Mouse (Mus musculus) stomach, embryonic 16.5 days (tissue): ENCODE measurements at regions not wholly inside any gene's neighbourhood (a gene's known extent, or its start where the extent isn't known, plus 50 kb on each side); places are given as distances from the start of the nearest gene placed in this dataset.

ENCODE experiments used
- ATAC-seq: fragments of 200-750 bp; cut with Nextera tagmentation; 2 replicates; pipeline ENCODE4 v1.8.0; 2017; ENCODE audit warnings: moderate number of reproducible peaks, moderate TSS enrichment; ENCODE audit not compliant: insufficient read depth, low FRiP score
- H3K27ac ChIP-seq: fragments of 300-500 bp; sonication (generic); 2 replicates; pipeline ENCODE4 v1.5.1; 2014; ENCODE audit warnings: low read length
- H3K27me3 ChIP-seq: fragments of 300-500 bp; sonication (generic); 2 replicates; pipeline ENCODE4 v1.6.1; 2014; ENCODE audit warnings: low read length, control low read depth, mixed read lengths; ENCODE audit not compliant: control insufficient read depth, insufficient read depth
- H3K36me3 ChIP-seq: fragments of 300-500 bp; sonication (generic); 2 replicates; pipeline ENCODE4 v1.6.1; 2014; ENCODE audit warnings: low read length; ENCODE audit not compliant: control insufficient read depth, insufficient read depth
- H3K4me1 ChIP-seq: fragments of 300-500 bp; sonication (generic); 2 replicates; pipeline ENCODE4 v1.6.1; 2014; ENCODE audit warnings: low read length, control low read depth, mixed read lengths; ENCODE audit not compliant: control insufficient read depth, insufficient read depth
- H3K4me2 ChIP-seq: fragments of 300-500 bp; sonication (generic); 2 replicates; pipeline ENCODE4 v1.6.1; 2014; ENCODE audit warnings: low read depth, low read length, mixed read lengths
- H3K4me3 ChIP-seq: fragments of 300-500 bp; sonication (generic); replicated peaks from 2 replicates; pipeline ENCODE4 v1.5.1; 2014; ENCODE audit warnings: mild to moderate bottlenecking, low read length
- H3K9ac ChIP-seq: fragments of 300-500 bp; sonication (generic); 2 replicates; pipeline ENCODE4 v1.6.1; 2014; ENCODE audit warnings: low read length
- H3K9me3 ChIP-seq: fragments of 300-500 bp; sonication (generic); replicated peaks from 2 replicates; pipeline ENCODE4 v1.6.1; 2016; ENCODE audit warnings: low read length, control low read depth; ENCODE audit not compliant: control insufficient read depth
- WGBS: fragments of 180-500 bp; shearing (Covaris S2); extraction: QIAGEN DNeasy Blood & Tissue Kit; methylation state at CpG from one replicate; pipeline ENCODE4 v1.1.7; 2014; 5-methylcytosine and 5-hydroxymethylcytosine counted together

DNA sequence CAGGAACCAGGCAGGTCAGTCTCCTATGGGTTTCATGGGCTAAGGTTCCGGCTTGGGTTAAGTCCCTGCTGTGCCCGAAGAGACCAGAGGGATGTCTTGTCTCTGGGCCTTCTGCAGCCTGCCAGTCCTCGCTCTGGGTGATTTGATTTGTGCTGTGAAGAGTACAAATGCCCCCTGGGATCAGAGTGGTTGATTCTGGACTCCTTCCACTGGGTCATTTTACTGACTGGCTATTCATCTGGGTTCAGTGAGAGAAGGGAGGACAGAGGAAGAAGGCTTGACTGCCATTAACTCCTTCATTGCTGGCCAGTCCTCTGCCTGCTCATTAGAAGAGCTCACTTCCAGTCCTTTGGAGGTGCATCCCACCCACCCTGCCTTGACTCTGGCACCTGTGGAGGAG lies 124.0 kb upstream of the Ncam1 start:
- H3K4me1 ChIP-seq = 0 out of 2 replicates have a peak, but pooled peaks cover 7% of the 10 kb centered on the region
- H3K36me3 ChIP-seq = no peaks in the 10 kb centered on the region
- H3K4me2 ChIP-seq = no peak overlapping the region
- H3K4me3 ChIP-seq = no peak overlapping the region
- WGBS = 71% methylated on average over 3 of the region's 3 CpGs
- no peak for ATAC-seq
- H3K27ac ChIP-seq = no peak overlapping the region
- H3K9ac ChIP-seq = no peak overlapping the region
- H3K9me3 ChIP-seq = no peaks in the 10 kb centered on the region
- no peaks in the 10 kb centered on the region for H3K27me3 ChIP-seq

DNA sequence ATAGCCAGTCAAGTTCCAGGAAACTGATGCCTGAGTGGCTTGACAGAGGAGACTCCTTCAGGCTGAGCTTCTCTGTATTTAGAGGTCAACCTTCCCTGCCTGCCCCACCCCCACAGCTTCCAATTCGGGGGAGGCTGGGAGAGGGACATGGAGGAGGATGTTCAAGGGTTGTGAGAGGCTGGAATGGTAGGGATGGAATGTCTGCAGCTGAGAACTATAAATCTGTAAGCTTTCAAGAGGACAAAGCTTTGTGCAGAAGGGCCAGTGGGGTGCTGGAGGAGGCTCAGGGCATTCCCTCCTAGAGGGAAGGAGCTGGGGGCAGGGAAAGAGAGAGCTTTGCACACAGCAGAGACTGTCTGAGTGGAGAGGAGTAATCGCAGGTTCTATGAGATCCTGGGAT lies 123.4 kb upstream of the Ncam1 start:
- H3K9me3 ChIP-seq = no peaks in the 10 kb centered on the region
- 0 out of 2 replicates have a peak, but pooled peaks cover 7% of the 10 kb centered on the region for H3K4me1 ChIP-seq
- H3K27ac ChIP-seq = no peak overlapping the region
- H3K4me3 ChIP-seq = no peak overlapping the region
- H3K4me2 ChIP-seq = no peak overlapping the region
- H3K36me3 ChIP-seq = no peaks in the 10 kb centered on the region
- ATAC-seq = no peak
- H3K27me3 ChIP-seq = no peaks in the 10 kb centered on the region
- WGBS = 27% methylated on average over 2 of the region's 2 CpGs
- H3K9ac ChIP-seq = no peak overlapping the region

DNA sequence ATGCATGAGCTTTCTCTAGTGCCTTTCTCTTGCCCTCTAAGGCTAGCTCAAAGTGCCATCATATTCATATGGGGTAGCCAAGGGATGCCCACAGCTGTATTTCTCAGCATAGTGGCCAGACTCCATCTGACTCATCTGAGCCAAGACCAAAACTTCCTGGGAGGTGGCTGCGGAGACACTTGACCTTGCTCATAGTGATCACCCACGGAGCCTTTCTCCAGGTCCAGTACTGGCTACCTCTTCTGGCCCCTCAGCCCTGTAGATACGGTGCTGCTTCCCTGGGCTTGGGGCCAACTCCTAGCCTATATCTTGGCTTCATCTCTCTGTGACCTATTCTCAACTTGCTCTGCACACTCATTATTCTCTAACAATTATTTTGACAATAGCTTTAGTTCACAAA lies 122.6 kb upstream of the Ncam1 start:
- WGBS = 63% methylated on average over 3 of the region's 3 CpGs
- 0 out of 2 replicates have a peak, but pooled peaks cover 7% of the 10 kb centered on the region for H3K4me1 ChIP-seq
- H3K4me3 ChIP-seq = no peak overlapping the region
- no peak overlapping the region for H3K27ac ChIP-seq
- no peak for ATAC-seq
- H3K9ac ChIP-seq = no peak overlapping the region
- H3K27me3 ChIP-seq = no peaks in the 10 kb centered on the region
- no peaks in the 10 kb centered on the region for H3K36me3 ChIP-seq
- H3K4me2 ChIP-seq = no peak overlapping the region
- H3K9me3 ChIP-seq = no peaks in the 10 kb centered on the region

DNA sequence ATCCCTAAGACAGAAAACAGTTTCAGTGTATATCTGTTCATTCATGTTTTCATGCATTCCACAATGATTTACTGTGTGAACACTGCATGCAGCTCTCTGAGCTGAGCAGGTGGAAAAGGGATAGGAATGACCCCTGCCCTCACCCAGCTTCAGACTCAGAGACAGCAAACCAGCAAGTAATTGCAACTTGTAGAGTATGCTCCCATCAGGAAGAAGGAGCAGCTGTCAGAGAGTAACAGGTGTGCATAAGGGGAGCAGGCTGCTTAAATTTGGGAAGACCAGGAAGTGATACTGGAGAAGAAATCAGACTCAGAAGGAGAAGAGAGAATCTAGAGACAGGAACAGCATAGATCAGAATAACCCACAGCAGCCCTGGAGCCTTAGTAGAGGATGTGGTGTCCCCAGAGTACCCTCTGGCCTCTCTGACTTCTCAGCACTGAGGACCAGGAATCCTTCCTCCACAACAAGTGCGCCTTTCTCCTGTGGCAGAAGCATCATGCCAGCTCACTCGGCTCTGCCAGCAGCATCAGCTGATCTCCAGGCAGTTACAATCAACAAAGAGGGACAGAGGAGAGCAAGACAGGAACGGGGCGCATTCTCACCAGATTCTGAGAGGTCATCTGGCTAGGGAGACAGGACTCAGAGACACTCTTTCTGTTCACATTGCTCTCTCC lies 116.5 kb upstream of the Ncam1 start:
- H3K4me3 ChIP-seq = no peak overlapping the region
- WGBS = 69% methylated on average over 4 of the region's 4 CpGs
- H3K27me3 ChIP-seq = no peaks in the 10 kb centered on the region
- no peak for ATAC-seq
- H3K4me1 ChIP-seq = no peaks in the 10 kb centered on the region
- H3K9me3 ChIP-seq = no peaks in the 10 kb centered on the region
- no peak overlapping the region for H3K27ac ChIP-seq
- no peak overlapping the region for H3K4me2 ChIP-seq
- H3K9ac ChIP-seq = no peak overlapping the region
- H3K36me3 ChIP-seq = no peaks in the 10 kb centered on the region

DNA sequence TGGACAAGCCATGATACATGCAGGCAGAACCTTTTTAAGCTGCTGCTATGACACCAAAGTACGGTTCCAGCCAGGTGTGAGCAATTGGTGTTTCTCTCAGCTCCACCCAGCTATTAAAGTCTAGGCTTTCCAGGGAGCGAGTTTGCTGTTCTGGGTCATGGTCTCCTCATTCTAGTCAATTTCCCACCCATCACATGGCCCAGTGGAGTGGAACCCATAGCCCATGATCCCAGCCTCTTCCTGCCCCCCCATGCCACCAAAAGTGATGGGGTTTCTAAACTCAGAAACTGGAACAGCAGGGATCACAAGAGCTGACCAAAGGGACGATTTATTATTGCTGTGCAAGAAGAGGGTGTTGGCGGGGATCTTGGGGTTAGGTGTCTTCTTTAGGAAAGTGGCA lies 115.0 kb upstream of the Ncam1 start:
- Histone ChIP-seq H3K4me2 (no peak overlapping the region), H3K9me3 (no peaks in the 10 kb centered on the region), H3K36me3 (no peaks in the 10 kb centered on the region), H3K27me3 (no peaks in the 10 kb centered on the region), H3K4me3 (no peak overlapping the region), H3K27ac (no peak overlapping the region), H3K4me1 (no peaks in the 10 kb centered on the region), H3K9ac (no peak overlapping the region)
- 84% methylated on average over 4 of the region's 4 CpGs for WGBS
- no peak for ATAC-seq

DNA sequence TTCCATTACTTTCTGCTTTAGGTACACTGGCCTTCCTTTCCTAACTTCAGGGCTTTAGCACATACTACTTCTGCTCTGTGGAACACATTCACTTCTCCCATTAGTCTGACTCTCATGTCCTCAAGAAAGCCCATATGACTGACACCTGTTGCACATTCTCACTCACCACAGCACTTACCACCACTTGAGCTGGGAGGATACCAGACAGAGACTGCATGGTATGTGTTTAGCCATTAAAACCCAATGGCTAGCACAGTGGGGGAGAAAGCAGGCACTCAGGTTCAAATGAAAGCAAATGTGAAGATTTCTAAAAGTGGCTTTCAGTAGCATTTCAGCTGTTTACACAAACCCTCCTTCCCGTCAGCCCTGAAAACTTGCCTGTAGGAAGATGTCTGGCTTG lies 113.6 kb upstream of the Ncam1 start:
- no peaks in the 10 kb centered on the region for H3K4me1 ChIP-seq
- H3K4me2 ChIP-seq = no peak overlapping the region
- H3K27ac ChIP-seq = no peak overlapping the region
- H3K4me3 ChIP-seq = no peak overlapping the region
- ATAC-seq = no peak
- H3K9ac ChIP-seq = no peak overlapping the region
- H3K9me3 ChIP-seq = no peaks in the 10 kb centered on the region
- no peaks in the 10 kb centered on the region for H3K27me3 ChIP-seq
- 48% methylated on average over 1 of the region's 1 CpGs for WGBS
- no peaks in the 10 kb centered on the region for H3K36me3 ChIP-seq

DNA sequence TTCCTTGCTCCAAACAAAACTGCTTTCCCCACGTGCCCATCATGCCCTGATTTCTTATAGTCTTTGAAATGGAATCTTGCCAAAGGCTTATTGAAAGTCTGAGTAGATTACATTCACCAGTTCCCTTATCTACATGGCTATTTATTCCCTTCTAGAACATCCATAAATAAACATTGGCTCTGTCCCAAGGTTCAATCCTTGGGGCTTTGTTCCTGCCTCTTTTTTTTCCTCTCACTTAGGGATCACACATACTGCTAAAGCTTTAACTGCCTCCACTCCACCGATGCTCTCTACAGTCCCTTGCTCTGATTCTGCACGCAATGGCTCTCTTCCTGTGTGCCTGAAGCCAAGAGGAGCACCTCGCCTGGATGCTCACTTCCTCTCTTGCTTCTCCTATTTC lies 107.6 kb upstream of the Ncam1 start:
- Histone ChIP-seq H3K9me3 (no peaks in the 10 kb centered on the region), H3K9ac (no peak overlapping the region), H3K4me2 (no peak overlapping the region), H3K27ac (no peak overlapping the region), H3K36me3 (no peaks in the 10 kb centered on the region), H3K27me3 (no peaks in the 10 kb centered on the region), H3K4me3 (no peak overlapping the region), H3K4me1 (no peaks in the 10 kb centered on the region)
- WGBS = 40% methylated on average over 4 of the region's 4 CpGs
- ATAC-seq = no peak

DNA sequence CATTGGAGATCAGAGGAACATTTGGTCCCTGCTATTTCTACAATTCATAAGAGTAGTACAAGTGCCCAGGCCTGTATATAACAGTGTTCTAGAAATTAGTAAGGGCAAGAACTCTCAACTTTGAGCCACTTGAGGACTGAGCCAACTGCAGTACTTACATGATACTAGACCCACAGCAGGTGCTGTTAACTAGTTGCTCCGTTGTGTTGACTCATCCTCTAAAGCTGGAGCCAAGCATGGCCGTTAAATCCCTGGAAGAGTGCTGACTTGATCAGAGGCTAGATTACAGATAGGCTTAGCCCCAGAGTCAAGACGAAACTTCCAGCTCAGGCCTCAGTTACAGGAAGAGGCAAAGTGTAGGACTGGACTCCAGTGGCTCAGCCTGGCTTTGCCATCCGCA lies 107.0 kb upstream of the Ncam1 start:
- Histone ChIP-seq H3K4me3 (no peak overlapping the region), H3K9me3 (no peaks in the 10 kb centered on the region), H3K4me2 (no peak overlapping the region), H3K9ac (no peak overlapping the region), H3K27ac (no peak overlapping the region), H3K27me3 (no peaks in the 10 kb centered on the region), H3K4me1 (no peaks in the 10 kb centered on the region), H3K36me3 (no peaks in the 10 kb centered on the region)
- WGBS = 78% methylated on average over 4 of the region's 4 CpGs
- ATAC-seq = no peak

DNA sequence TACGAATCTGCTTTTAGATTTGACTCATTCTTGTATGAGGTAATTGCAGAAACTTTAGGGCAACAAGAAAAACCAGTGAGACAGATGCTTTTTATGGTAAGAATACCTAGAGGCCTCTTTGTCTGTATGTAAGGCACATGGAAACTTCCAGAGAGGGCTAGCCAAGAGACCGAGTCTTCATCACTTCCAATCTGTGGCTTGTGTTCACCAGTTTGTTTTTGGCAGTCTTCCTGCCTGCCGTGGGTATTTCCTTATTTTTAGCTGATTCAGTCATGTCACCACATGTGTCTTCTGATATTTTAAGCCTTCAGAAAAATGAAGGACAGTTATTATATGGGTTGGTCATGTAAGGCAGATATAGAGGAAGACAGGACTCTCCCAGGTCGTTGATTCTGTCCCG lies 100.2 kb upstream of the Ncam1 start:
- WGBS = 83% methylated on average over 5 of the region's 5 CpGs
- Histone ChIP-seq H3K9me3 (no peaks in the 10 kb centered on the region), H3K4me3 (no peak overlapping the region), H3K27ac (no peak overlapping the region), H3K4me1 (no peaks in the 10 kb centered on the region), H3K4me2 (no peak overlapping the region), H3K36me3 (no peaks in the 10 kb centered on the region), H3K27me3 (no peaks in the 10 kb centered on the region), H3K9ac (no peak overlapping the region)
- no peak for ATAC-seq
